Mouse (Mus musculus) forebrain, embryonic 14.5 days (tissue): ENCODE measurements around the gene Etv4. TPM values are rescaled to one million over a fixed set of nuclear protein-coding genes. Genes with fewer than 3 reads are reported as not detected.

Experiments used
- ATAC-seq: fragments of 200-750 bp; cut with Nextera tagmentation; 2 replicates; pipeline ENCODE4 v1.8.0; 2017; ENCODE audit warnings: mild to moderate bottlenecking, moderate library complexity
- DNase-seq: peaks from one replicate; pipeline ENCODE4 v3.0.0-alpha.2; 2015; ENCODE audit warnings: low spot score
- H3K27ac ChIP-seq: fragments of 300-500 bp; sonication (generic); 2 replicates; pipeline ENCODE4 v1.5.1; 2014; ENCODE audit warnings: low read depth, mild to moderate bottlenecking, control low read depth, low read length, moderate library complexity
- H3K27me3 ChIP-seq: fragments of 300-500 bp; sonication (generic); replicated peaks from 2 replicates; pipeline ENCODE4 v1.6.1; 2014; ENCODE audit warnings: low read length, control low read depth, mixed read lengths; ENCODE audit not compliant: control insufficient read depth, insufficient read depth
- H3K36me3 ChIP-seq: fragments of 300-500 bp; sonication (generic); 2 replicates; pipeline ENCODE4 v1.6.1; 2014; ENCODE audit warnings: low read length, control low read depth; ENCODE audit not compliant: control insufficient read depth, insufficient read depth
- H3K4me1 ChIP-seq: fragments of 300-500 bp; sonication (generic); 2 replicates; pipeline ENCODE4 v1.6.1; 2014; ENCODE audit warnings: antibody characterized with exemption, low read length, control low read depth; ENCODE audit not compliant: control insufficient read depth, insufficient read depth
- H3K4me2 ChIP-seq: fragments of 300-500 bp; sonication (generic); 2 replicates; pipeline ENCODE4 v1.6.1; 2014; ENCODE audit warnings: mild to moderate bottlenecking, control low read depth, low read length
- H3K4me3 ChIP-seq: fragments of 300-500 bp; sonication (generic); 2 replicates; pipeline ENCODE4 v1.5.1; 2014; ENCODE audit warnings: low read depth, low read length, control low read depth
- H3K9ac ChIP-seq: fragments of 300-500 bp; sonication (generic); 2 replicates; pipeline ENCODE4 v1.6.1; 2014; ENCODE audit warnings: mild to moderate bottlenecking, low read length, control low read depth, moderate library complexity
- H3K9me3 ChIP-seq: fragments of 300-500 bp; sonication (generic); replicated peaks from 2 replicates; pipeline ENCODE4 v1.6.1; 2016; ENCODE audit warnings: low read length, control low read depth, mixed read lengths; ENCODE audit not compliant: control insufficient read depth
- WGBS: fragments of 180-500 bp; shearing (Covaris S2); extraction: QIAGEN DNeasy Blood & Tissue Kit; methylation state at CpG from one replicate; pipeline ENCODE4 v1.1.7; 2014; 5-methylcytosine and 5-hydroxymethylcytosine counted together
- polyA plus RNA-seq: library from polyadenylated mRNA; unstranded; fragments of >200 nt; fragmentation: Nextera tagmentation; extraction: Ambion mirVana; gene quantifications from 2 replicates; pipeline ENCODE4 v1.2.1, GENCODE M21; 2014

Gene Etv4
- polyA plus RNA-seq, 1 experiment from 2014 or later = 4.5 TPM

- Histone ChIP-seq H3K4me2 (no peak overlapping the region), H3K36me3 (peaks cover 89% of the 10 kb centered on the region), H3K27ac (no peak overlapping the region), H3K4me3 (no peak overlapping the region), H3K4me1 (no peaks in the 10 kb centered on the region), H3K27me3 (no peaks in the 10 kb centered on the region), H3K9me3 (no peaks in the 10 kb centered on the region), H3K9ac (no peak overlapping the region)
- WGBS = 98% methylated on average over 3 of the region's 3 CpGs
- no peak for DNase-seq
- ATAC-seq = no peak
Measured at GRCm38 (mm10) chr11:101759530-101759929, 25.6 kb downstream of the Etv4 start.

DNA sequence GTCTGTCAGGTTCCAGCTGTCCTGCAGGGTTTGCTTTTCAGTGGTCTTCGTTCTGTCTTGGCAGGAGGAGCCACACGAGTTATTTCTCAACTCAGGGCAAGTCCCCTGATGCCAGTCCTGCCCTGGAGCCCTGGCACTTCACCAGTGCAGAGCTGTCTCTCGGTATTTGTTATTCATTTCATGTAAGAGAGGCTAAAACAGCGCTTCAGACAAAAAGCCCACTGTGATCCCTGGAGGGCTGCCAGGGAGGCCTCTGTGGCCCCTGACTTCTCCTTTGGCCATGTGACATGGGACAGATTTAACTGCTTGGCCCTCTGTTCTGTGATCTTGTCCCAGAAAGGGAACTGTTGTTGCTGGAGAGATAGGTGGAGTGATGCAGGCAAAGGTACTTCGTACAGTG is 26.7 kb downstream of the Etv4 start:
- DNase-seq = no peak
- Histone ChIP-seq H3K9me3 (no peaks in the 10 kb centered on the region), H3K4me3 (no peak overlapping the region), H3K27me3 (no peaks in the 10 kb centered on the region), H3K36me3 (peaks cover 89% of the 10 kb centered on the region), H3K4me2 (no peak overlapping the region), H3K27ac (no peak overlapping the region), H3K9ac (no peak overlapping the region), H3K4me1 (no peaks in the 10 kb centered on the region)
- no peak for ATAC-seq
- 72% methylated on average over 5 of the region's 5 CpGs for WGBS

DNA sequence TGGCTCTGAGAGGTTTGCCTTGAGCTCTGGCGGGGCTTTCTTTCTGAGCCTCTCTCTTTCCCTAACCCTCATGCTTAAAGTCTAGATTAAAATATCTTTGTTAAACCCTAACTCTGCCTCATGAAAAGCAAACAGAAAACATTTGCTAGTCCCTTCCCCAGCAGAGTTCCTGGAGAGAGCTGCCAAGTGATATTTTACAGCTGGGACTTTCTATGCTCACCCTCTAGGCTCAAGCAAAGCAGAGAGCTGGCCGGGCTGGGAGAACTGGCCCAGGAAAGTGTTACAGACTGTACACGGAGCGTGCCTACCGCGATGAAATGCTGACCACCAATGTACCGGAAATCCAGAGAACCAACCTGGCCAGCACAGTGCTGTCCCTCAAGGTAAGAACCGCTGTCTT is 27.8 kb downstream of the Etv4 start:
- Histone ChIP-seq H3K4me1 (no peaks in the 10 kb centered on the region), H3K4me3 (no peak overlapping the region), H3K27me3 (no peaks in the 10 kb centered on the region), H3K9me3 (no peaks in the 10 kb centered on the region), H3K36me3 (peaks cover 93% of the 10 kb centered on the region), H3K27ac (no peak overlapping the region), H3K4me2 (no peak overlapping the region), H3K9ac (no peak overlapping the region)
- DNase-seq (no peak), ATAC-seq (no peak)
- WGBS = 95% methylated on average over 8 of the region's 8 CpGs

GRCm38 (mm10) chr11:101756616-101757015 is 28.6 kb downstream of the Etv4 start:
- H3K4me1 ChIP-seq = no peaks in the 10 kb centered on the region

DNA sequence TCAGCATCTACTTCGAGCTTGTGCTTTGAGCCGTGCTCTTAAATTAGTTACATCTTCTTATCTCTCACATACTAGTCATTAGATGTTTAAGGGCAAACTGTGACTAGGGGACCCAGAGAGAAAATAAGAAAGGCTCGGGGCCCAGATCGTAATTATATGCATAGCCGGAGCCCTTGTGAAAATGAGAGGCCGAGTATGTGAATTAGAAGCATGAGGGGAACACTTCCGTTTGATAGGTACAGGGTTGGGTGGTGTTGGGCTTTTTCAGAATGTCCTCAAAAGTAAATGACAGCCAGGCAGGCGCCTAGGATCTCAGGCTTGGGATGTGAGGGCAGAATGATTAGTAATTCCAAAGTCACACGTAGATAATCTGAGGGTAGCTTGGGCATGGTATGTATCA is 51.6 kb downstream of the Etv4 start:
- Histone ChIP-seq H3K9me3 (no peaks in the 10 kb centered on the region), H3K27me3 (no peaks in the 10 kb centered on the region), H3K9ac (peak overlapping the region; percentile 80), H3K4me3 (peak overlapping the region; percentile 76), H3K27ac (no peak overlapping the region), H3K36me3 (peaks cover 42% of the 10 kb centered on the region), H3K4me2 (peak overlapping the region; percentile 83), H3K4me1 (peaks cover 4% of the 10 kb centered on the region; the same call in 1 of the 2 replicates)
- DNase-seq = no peak
- 36% methylated on average over 9 of the region's 9 CpGs for whole genome bisulfite sequencing
- no peak for ATAC-seq

More at GRCm38 (mm10) chr11:101756616-101757015, 28.6 kb downstream of the Etv4 start:
- no peak overlapping the region for H3K4me3 ChIP-seq
- 96% methylated on average over 8 of the region's 8 CpGs for WGBS
- no peaks in the 10 kb centered on the region for H3K9me3 ChIP-seq
- no peaks in the 10 kb centered on the region for H3K27me3 ChIP-seq
- DNase-seq (no peak), ATAC-seq (no peak)
- no peak overlapping the region for H3K27ac ChIP-seq
- no peak overlapping the region for H3K9ac ChIP-seq
- H3K36me3 ChIP-seq = peaks cover 93% of the 10 kb centered on the region
- no peak overlapping the region for H3K4me2 ChIP-seq

DNA sequence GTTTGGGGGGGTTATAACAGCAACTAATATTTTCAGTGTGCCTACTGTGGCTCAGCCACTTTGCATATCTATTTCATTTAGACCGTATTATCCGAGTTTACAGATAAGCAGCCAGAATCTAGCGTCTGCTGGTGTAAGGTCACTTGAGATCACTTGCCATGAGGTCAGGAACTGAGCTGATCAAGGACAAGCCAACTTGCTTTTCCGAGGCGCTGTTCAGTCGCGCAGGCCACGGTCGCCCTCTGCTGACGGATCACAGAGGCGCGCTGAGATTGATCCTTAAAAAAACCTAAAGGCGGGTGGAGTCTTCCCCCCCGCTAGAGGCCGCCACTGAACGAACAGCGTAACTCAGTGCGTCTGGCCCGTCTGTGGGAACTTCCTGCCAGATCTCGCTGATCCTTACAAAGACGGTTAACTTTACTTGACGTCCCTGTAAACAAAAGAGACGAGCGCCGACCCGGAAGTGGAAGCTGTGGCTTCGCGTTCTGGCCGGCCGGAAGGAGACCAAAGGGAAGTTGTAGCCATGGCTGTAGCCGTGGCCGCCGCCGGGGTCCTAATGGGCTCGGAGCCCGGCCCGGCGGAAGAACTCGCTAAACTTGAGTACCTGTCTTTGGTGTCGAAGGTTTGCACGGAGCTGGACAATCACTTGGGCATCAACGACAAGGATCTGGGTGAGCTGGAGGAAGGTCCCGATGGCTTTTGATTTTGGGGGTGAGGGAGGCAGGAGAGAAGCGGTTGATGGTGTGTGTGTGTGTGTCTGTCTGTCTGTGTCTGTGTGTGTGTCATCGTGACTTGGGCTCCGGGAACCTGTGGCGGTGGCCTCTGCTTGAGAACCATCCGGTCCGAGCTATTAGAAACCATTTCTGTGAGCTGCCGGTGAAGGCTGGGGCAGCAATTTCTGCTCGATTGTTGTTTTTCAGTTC is 52.4 kb downstream of the Etv4 start, which contains the start of gene Dhx8:
Gene Dhx8, plus strand, starts transcription at position 402 of the 923 bp plus-strand sequence.
- Histone ChIP-seq H3K36me3 (peaks cover 33% of the 10 kb centered on the region), H3K27me3 (no peaks in the 10 kb centered on the region), H3K27ac (no peak within 1 kb of the TSS; the same call in 1 of the 2 replicates), H3K4me2 (peak within 1 kb of the TSS; percentile 83), H3K9ac (peak within 1 kb of the TSS; percentile 80), H3K9me3 (no peaks in the 10 kb centered on the region), H3K4me1 (peaks cover 4% of the 10 kb centered on the region; the same call in 1 of the 2 replicates), H3K4me3 (peak within 1 kb of the TSS; percentile 76)
- peak; percentile 97 for ATAC-seq
- DNase-seq = peak; percentile 99
- under 1% methylated on average over 51 of the region's 51 CpGs for WGBS

DNA sequence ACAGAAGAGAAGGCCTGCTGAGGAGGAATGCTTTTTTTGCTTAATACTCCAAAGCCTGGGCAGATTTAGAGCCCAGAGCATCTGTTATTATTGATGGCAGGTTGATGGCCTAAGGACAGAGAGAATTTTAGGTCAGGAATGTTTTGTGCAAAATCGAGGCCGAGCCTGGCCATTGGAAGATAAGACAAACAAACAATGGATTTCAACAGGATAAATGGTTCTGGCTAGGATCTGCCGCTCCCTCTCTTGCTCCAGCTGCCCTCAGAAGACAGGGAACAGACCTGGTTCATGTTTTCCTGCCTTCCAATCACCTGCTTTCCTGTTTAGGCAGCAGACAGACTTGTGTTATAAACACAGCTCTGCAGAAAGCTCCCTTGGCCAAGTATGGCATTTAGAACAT is 55.9 kb downstream of the Etv4 start:
- DNase-seq (no peak), ATAC-seq (no peak)
- Histone ChIP-seq H3K4me2 (no peak overlapping the region), H3K9ac (no peak overlapping the region), H3K4me1 (peaks cover 7% of the 10 kb centered on the region), H3K9me3 (no peaks in the 10 kb centered on the region), H3K27ac (no peak overlapping the region), H3K4me3 (no peak overlapping the region), H3K27me3 (no peaks in the 10 kb centered on the region), H3K36me3 (no peaks in the 10 kb centered on the region)
- WGBS = 73% methylated on average over 3 of the region's 3 CpGs

DNA sequence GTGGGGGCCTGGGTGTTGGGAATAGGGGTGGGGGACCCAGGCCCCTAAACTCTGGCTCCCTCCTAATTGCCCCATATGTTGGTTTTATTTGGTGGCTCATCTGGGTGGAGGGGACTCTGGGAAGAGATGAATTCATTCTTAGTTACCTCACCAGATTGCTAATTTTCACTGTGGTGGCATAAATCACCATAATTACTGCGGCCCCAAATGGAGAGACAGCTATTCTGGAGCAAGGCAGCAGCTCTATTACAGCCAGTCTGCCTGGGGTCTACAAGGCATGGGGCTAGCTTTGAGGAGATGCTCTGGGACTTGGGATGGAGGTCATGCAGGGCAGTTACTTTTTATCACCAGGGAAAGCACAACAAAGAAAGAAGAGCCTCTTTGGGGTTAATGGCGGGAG is 58.4 kb downstream of the Etv4 start:
- Histone ChIP-seq H3K4me2 (no peak overlapping the region), H3K9me3 (no peaks in the 10 kb centered on the region), H3K27ac (peak overlapping the region; percentile 79), H3K9ac (0 out of 2 replicates have a peak overlapping the region, but pooled peaks have one; percentile 26), H3K27me3 (no peaks in the 10 kb centered on the region), H3K4me3 (no peak overlapping the region), H3K4me1 (peaks cover 3% of the 10 kb centered on the region; the same call in 1 of the 2 replicates), H3K36me3 (no peaks in the 10 kb centered on the region)
- WGBS = 54% methylated on average over 2 of the region's 2 CpGs
- 0 out of 2 replicates have a peak, but pooled peaks have one; percentile 20 for ATAC-seq
- DNase-seq = peak; percentile 64

DNA sequence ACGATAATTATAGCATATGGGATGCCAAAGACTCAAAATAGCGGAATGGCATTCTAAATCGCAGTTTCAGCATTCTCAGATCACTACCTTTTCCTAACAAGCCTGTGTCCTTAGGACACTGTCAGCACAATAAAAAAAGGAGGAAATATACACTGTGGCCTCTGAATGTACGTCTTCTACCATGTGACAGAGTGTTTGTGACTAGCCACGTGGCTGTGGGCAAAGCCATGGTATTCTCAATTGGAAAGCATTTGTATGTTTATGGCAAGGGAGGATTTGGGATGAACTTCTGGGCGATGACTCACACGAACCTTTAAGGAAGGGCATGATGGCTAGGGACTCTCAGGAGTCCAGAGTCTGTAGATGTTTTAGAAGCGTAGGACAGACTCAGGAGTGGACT is 60.1 kb downstream of the Etv4 start:
- no peak overlapping the region for H3K27ac ChIP-seq
- no peak overlapping the region for H3K4me2 ChIP-seq
- ATAC-seq (no peak), DNase-seq (no peak)
- H3K9ac ChIP-seq = no peak overlapping the region
- no peaks in the 10 kb centered on the region for H3K9me3 ChIP-seq
- no peaks in the 10 kb centered on the region for H3K27me3 ChIP-seq
- no peak overlapping the region for H3K4me3 ChIP-seq
- no peaks in the 10 kb centered on the region for H3K36me3 ChIP-seq
- peaks cover 3% of the 10 kb centered on the region; the same call in 1 of the 2 replicates for H3K4me1 ChIP-seq
- 77% methylated on average over 8 of the region's 8 CpGs for WGBS
